Mouse (Mus musculus) right cerebral cortex, postnatal 14 days (tissue): ENCODE data around the gene Rmdn3.
A peak's percentile ranks its signal among the peaks of the same experiment; 100 is the strongest.

Experiments
- DNase-seq: peaks from one replicate; pipeline ENCODE4 v3.0.0; 2022

Rmdn3 gene

GRCm38 (mm10) chr2:119166901-119167865 lies 10.3 kb upstream of the Rmdn3 start, which contains the start of gene Gchfr:
Gene Gchfr (plus strand): TSS chr2:119167773.
- peak; percentile 32 for DNase-seq

DNA sequence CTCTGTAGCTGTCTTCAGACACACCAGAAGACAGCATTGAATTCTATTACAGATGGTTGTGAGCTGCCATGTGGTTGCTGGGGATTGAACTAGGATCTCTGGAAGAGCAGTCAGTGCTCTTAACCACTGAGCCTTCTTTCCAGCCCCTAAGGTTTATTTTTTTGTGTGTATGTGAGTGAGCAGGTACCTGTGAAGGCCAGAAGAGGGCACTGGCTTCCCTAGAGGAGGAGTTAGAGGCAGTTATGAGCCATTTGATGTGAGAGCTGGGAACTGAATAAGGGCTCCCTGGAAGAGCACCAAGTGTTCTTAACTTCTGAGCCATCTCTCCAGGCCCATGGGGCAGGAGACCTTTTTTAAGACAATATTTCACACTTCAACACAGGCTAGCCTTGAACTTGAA lies 8.6 kb upstream of the Rmdn3 start:
- DNase-seq: no peak

DNA sequence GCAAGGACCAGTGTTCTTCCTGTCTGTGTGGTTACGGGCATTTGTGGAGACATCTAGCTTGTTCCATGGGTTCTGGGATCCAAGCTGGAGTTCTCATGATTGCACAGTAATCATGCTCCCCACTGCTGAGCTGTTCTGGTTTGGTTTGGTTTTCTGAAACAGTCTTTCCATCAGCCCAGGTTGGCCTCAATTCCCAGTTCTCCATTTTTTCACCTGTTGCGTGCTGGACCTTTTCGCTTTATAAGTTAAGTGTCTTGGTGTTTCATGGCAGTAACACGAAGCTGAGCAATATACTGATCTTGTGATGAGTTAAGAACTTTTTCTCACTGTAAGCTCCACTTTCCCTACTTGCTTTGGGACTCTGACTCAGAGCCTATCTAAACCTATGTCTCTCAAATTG lies 7.2 kb upstream of the Rmdn3 start:
- DNase-seq: no peak

GRCm38 (mm10) chr2:119163135-119163534 lies 6.3 kb upstream of the Rmdn3 start:
- no peak for DNase-seq

DNA sequence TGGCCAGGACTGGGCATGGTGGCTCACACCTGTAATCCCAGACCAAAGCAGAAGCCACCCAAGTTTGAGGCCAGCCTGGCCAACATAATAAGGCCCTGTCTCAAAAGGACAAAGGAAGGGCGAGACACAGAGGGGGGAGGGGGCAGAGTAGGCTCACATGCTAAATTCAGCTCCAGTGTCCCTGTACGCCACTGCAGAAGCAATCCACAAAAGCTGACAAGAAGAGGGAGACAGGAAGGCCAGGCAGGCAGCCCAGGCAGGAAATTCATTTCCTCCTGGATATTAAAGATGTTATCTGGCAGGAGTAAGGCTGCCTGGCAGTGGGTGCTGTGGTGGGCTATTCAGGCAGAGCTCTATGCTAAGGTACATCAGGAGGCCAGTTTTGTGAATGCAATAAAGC lies 4.4 kb upstream of the Rmdn3 start:
- no peak for DNase-seq

DNA sequence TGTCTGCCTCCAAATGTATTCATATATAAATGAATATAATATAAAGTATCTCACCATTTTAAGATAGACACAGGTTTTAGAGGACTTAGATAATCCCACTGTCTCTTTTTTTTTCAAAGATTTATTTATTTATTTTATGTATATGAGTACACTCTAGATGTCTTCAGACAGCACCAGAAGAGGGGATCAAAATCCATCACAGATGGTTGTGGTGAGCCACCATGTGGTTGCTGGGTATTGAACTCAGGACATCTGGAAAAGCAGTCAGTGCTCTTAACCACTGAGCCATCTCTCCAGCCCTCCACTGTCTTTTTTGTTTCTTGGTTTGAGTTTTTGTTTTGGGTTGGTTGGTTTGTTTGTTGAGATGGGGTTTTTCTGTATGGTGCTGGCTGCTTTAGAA lies 1.0 kb upstream of the Rmdn3 start:
- DNase-seq: no peak

DNA sequence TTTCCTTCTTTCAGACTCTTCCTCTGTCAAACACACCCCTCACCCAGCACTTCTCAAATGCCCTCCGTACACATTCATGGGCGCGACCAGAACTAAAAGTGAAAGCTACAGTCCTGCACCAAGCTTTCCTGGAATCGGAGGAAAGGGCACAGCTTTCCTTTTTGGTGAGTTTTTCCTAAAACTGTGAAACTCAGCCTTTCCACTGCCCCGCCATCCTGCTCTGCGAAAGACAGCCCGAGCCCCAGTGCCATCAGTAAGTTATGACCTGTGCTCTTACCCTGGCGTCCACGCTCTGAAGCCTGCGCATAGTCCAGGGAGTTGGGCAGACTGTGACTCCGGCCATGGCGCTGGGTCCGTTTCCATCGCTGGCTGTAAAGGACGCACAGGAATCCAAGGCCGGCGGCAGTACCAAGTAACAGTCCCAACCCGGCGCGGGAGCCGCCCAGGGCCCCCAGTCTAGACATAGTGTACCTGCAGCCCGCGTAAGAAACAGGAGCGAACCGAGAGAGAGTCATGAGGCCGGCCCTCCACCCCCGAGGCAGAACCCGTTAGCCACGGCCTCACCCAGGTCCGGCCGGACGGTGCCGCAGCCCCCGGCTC lies 653 bp downstream of the Rmdn3 start:
- peak; percentile 22 for DNase-seq

- DNase-seq: no peak
These were observed 1.4 kb downstream of the Rmdn3 start for GRCm38 (mm10) chr2:119155388-119155787.

DNA sequence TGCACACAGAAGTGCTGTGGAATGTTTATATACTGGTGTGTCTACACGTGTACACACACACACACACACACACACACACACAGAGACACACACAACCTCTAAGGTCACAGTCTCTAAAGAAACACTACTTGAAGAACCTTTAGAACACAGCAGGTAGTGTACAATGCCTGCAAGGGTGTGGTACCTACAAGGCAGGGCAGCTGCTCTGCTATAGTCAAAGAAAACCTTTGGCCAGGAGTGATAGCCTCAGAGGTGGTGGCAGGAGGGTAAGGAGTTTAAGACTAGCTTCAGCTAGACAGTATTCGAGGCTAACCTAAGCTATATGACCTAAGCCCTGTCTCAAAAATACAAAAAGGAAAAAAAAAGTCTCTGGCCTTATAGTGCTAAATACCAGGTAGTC lies 2.2 kb downstream of the Rmdn3 start:
- no peak for DNase-seq

- no peak for DNase-seq
These were observed 4.6 kb downstream of the Rmdn3 start for GRCm38 (mm10) chr2:119152255-119152654.

DNA sequence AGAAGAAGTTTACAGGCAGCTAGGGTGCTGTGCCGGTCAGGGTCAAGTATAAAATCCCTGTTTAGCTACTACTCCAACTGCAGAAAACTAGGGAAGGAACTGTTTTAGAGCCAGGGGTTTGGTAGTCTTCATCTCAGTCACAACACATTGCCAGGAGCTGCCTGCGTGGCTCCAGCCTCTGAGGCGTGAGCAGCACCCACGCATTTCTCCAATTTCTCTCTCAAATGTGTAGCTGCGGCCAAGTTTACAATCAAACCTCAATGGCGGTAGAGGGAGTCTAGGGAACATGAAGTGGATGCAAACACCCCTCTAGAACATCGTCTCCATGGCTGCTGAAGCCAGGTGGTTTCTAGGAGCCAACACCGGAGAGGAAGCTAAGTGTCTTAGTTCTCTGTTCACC lies 9.1 kb downstream of the Rmdn3 start:
- no peak for DNase-seq

DNA sequence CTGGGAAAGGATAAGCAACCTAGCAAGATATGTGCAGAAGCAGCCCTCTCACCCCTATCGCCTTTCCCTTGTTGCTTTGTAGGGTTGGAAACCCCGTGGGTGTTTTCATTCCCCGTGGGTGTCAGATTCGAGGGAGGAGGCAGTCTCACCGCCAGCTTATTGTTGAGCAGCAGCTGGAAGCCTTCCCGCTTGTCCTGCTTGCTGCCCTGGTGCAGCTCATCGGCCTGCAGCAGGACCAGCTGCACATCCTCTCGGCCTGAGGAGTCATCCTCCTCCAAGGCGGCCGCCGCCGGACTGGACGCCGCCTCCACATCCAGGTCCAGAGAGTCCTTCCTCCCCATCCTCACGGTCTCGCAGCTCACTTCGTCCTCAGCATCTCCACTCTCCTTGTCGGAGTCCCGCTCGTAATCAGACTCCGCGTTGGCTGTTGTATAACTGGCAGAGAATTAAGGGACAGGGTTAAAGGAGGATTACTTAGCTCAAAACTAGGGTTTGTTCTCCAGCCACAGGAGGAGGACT lies 9.6 kb downstream of the Rmdn3 start:
- DNase-seq: no peak

DNA sequence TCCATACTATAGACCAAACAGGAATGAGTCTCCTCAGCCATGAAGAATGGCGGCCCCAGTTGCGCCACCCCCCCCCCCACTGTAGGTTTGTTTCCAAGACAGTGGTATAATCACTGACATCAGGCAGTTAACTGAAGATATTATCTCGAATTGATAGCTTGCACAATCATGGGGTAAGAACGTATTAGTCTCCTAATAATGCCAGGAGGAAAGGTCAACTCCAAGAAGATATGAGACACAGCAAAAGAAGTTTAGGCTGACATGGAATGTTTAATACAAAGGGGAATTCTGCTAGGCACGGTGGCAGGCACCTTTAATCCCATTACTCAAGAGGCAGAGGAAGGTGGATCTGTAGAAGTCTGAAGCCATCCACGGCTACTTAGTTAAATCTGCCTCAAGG lies 10.4 kb downstream of the Rmdn3 start:
- DNase-seq: no peak

- no peak for DNase-seq
These were observed 11.6 kb downstream of the Rmdn3 start for GRCm38 (mm10) chr2:119145199-119145598.

DNA sequence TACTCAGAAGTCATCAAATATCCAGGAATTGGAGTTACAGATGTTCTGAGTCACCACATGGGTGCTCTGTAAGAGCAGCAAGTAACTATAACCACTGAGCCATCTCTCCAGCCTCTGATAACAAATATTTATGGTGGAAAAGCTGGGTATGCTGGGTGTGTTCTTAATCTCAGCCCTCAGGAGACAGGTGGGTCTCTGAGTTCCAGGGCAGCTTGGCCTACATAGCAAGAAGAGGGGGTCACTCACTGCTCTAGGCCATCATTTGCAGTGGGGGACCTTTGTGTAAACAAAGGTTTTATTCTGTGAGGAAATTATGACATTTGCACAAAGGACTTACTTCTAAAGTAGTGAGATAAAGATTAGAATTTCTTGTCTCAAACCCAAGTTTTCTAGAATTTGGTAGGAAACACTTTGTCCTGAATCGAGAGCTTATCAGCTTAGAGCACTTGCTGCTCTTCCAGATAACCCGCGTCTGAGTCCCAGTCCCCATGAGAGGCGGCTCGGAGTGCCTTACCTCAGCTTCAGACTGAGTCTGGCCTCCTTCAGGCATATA lies 20.4 kb downstream of the Rmdn3 start:
- no peak for DNase-seq

DNA sequence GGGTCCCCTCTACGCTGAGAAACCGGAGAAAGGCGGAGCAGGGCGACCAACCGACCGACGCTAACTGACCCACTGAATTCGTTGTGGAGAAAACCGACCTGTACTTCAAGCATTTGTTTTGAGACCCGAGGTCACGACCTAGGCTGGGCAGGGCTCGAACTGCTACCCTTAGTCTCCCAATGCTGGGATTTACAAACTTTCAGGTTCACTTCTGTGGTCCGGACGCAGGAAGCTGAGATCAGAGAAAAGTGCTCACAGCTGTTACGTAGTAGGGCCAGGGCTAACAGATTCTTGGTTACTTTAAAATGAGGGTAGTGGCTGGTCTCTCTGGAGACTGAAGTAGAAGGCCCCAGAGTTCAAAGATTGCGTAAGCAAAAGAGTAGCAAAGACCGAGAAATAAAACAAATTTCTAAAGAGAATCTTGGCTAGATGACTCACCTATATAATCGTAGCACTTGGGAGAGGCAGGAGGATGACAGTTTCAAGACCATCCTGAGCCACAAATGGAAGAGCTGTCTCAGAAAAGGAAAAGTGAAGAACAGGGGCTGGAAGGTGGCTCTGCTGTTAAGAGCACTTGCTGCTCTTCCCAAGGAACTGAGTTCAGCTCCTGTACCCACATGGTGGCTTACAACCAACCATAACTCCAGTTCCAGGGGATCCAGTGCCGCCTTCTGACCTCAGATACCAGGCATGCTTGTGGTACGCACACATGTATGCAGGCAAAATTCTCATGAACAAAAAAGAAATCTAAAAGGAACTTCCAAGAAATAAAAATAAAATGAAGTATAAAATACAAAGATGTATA lies 43.5 kb downstream of the Rmdn3 start:
- no peak for DNase-seq

- DNase-seq: peak; percentile 83
These were observed 44.3 kb downstream of the Rmdn3 start, which contains the start of gene Rad51 for GRCm38 (mm10) chr2:119112438-119113112. Gene Rad51 (plus strand): TSS chr2:119112793.

GRCm38 (mm10) chr2:119111060-119111459 lies 45.8 kb downstream of the Rmdn3 start:
- DNase-seq: no peak

DNA sequence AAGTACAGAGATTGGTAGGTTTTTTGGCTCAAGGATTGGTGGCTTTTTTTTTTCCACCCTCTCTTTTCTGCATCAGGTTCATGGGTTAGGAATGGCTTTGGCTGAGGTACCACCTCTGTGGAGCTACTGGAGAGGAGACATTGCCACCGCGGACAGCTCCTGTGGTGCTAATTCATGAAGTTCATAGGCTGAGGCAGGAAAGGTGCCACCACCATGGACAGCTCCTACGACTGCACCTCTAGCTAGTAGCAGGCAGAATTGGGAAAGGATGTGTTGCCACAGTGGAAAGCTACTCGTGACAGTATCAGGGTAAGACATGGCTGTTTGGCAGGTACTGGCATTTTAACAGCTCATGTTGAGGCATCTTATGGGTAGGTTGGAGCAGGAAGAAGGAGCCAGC lies 48.3 kb downstream of the Rmdn3 start:
- no peak for DNase-seq

DNA sequence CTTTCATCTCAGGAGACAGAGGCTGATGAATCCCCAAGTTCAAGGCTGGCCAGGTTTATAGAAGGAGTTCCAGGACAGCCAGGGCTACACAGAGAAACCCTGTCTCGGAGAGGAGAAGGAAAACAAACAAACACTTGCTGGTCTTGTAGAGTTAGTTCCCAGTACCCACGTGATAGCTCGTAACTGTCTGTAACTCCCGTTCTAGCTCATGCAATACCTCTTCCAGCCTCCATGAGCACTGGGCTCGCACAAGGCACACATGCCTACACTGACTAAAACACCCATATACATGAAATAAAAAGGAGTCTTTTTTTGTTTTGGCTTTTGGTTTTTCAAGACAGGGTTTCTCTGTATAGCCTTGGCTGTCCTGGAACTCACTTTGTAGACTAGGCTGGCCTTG lies 50.3 kb downstream of the Rmdn3 start:
- DNase-seq: no peak

DNA sequence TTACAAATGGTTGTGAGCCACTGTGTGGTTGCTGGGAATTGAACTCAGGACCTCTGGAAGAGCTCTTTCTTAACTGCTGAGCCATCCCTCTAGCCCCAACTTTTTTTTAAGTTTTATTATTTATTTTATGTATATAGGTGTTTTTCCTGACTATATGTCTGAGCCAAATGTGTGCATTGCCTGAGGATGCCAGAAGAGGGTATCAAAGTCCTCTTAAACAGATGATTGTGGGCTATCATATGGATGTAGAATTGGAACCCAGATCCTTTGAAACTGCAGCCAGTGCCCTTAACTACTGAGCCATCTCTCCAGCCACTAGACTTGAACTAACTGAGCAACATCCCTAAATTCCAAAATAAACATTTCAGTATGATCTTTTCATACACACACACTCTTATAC lies 55.3 kb downstream of the Rmdn3 start:
- DNase-seq: no peak
